Mouse (Mus musculus) neural tube, embryonic 11.5 days (tissue): Measurements from ENCODE around the gene Galp. TPM values are rescaled to one million over a fixed set of nuclear protein-coding genes. Genes with fewer than 3 reads are reported as not detected.

ENCODE experiments used
- ATAC-seq: fragments of 200-750 bp; cut with Nextera tagmentation; 2 replicates; pipeline ENCODE4 v1.8.0; 2017; ENCODE audit warnings: moderate number of reproducible peaks, mild to moderate bottlenecking, moderate TSS enrichment, moderate library complexity; ENCODE audit not compliant: insufficient read depth, low FRiP score, low TSS enrichment
- DNase-seq: peaks from one replicate; pipeline ENCODE4 v3.0.0-alpha.2; 2015; ENCODE audit warnings: low spot score
- H3K27ac ChIP-seq: fragments of 300-500 bp; sonication (generic); 2 replicates; pipeline ENCODE4 v1.5.1; 2014; ENCODE audit warnings: low read depth, mild to moderate bottlenecking, low read length
- H3K27me3 ChIP-seq: fragments of 300-500 bp; sonication (generic); 2 replicates; pipeline ENCODE4 v1.6.1; 2014; ENCODE audit warnings: mild to moderate bottlenecking, low read length, mixed read lengths; ENCODE audit not compliant: control insufficient read depth, insufficient read depth
- H3K36me3 ChIP-seq: fragments of 300-500 bp; sonication (generic); 2 replicates; pipeline ENCODE4 v1.6.1; 2014; ENCODE audit warnings: mild to moderate bottlenecking, low read length, moderate library complexity, mixed read lengths; ENCODE audit not compliant: control insufficient read depth, insufficient read depth
- H3K4me1 ChIP-seq: fragments of 300-500 bp; sonication (generic); 2 replicates; pipeline ENCODE4 v1.6.1; 2014; ENCODE audit warnings: low read length, mixed read lengths; ENCODE audit not compliant: control insufficient read depth, insufficient read depth
- H3K4me2 ChIP-seq: fragments of 300-500 bp; sonication (generic); 2 replicates; pipeline ENCODE4 v1.6.1; 2014; ENCODE audit warnings: low read depth, mild to moderate bottlenecking, moderate library complexity
- H3K4me3 ChIP-seq: fragments of 300-500 bp; sonication (generic); 2 replicates; pipeline ENCODE4 v1.5.1; 2014; ENCODE audit warnings: low read depth, low read length
- H3K9ac ChIP-seq: fragments of 300-500 bp; sonication (generic); 2 replicates; pipeline ENCODE4 v1.6.1; 2014; ENCODE audit warnings: mild to moderate bottlenecking, low read length
- H3K9me3 ChIP-seq: fragments of 300-500 bp; sonication (generic); 2 replicates; pipeline ENCODE4 v1.6.1; 2016; ENCODE audit warnings: low read length; ENCODE audit not compliant: control insufficient read depth
- WGBS: fragments of 180-500 bp; shearing (Covaris S2); extraction: QIAGEN DNeasy Blood & Tissue Kit; methylation state at CpG from one replicate; pipeline ENCODE4 v1.1.7; 2014; 5-methylcytosine and 5-hydroxymethylcytosine counted together
- polyA plus RNA-seq: library from polyadenylated mRNA; unstranded; fragments of >200 nt; fragmentation: Nextera tagmentation; extraction: Ambion mirVana; gene quantifications from 2 replicates; pipeline ENCODE4 v1.2.1, GENCODE M21; 2014

Galp gene
- polyA plus RNA-seq, 1 experiment from 2014 or later: not detected

DNA sequence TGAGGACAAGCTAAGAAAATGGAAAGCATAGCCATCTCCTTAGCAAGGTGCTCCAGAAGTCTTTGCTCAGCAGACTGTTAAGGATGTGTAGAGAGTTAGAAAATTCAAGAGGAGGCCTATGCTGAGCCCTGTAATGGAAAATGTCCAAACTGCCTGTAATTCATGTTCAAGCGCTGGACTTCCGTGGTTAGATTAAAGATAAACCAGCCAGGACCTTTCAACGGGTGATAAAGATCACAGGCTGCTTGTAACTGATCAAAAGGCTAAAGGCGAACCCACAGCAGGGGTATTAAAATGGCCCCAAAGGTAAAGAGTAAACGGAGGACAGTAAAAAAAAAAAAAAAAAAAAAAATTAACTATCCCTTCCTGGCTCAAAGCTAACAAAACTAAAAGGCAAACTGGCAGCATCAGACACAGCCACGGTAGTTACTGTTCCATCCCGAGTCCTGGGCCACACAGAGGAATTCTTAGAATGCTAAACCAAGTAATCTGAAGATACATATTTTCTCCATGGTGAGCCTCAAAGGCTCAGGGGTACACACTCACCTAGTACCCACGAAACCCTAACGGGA, 39.9 kb upstream of the Galp start:
- H3K4me3 ChIP-seq: peak overlapping the region; percentile 80
- peak overlapping the region; percentile 83 for H3K9ac ChIP-seq
- no peak overlapping the region for H3K27ac ChIP-seq
- ATAC-seq (no peak), DNase-seq (no peak)
- H3K4me1 ChIP-seq: peaks cover 8% of the 10 kb centered on the region; the same call in 1 of the 2 replicates
- 60% methylated on average over 9 of the region's 9 CpGs for WGBS
- no peaks in the 10 kb centered on the region for H3K27me3 ChIP-seq
- no peaks in the 10 kb centered on the region for H3K36me3 ChIP-seq
- H3K4me2 ChIP-seq: peak overlapping the region; percentile 46
- no peaks in the 10 kb centered on the region for H3K9me3 ChIP-seq

DNA sequence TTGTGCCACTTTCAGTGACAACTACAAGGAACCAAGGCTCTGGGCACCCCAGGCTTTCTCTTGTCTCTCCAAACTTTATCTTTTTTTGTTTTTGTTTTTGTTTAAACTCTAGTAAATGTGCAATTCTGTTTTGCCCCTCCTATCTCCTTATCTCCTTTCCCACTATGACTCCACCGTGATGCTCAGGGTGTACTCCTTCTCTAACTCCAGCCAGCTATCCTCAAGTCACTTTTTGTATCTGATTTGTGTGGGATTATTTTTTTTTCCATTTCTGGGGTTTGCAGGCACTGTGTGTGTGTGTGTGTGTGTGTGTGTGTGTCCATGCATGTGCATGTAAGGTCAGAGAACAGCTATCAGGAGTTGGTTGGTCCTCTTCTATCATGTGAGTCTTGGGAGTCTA, 39.4 kb upstream of the Galp start:
- Histone ChIP-seq H3K4me1 (peaks cover 8% of the 10 kb centered on the region; the same call in 1 of the 2 replicates), H3K4me2 (no peak overlapping the region), H3K27me3 (no peaks in the 10 kb centered on the region), H3K4me3 (no peak overlapping the region), H3K9me3 (no peaks in the 10 kb centered on the region), H3K27ac (no peak overlapping the region), H3K36me3 (no peaks in the 10 kb centered on the region), H3K9ac (no peak overlapping the region)
- 86% methylated on average over 1 of the region's 1 CpGs for WGBS
- DNase-seq: no peak
- ATAC-seq: no peak

DNA sequence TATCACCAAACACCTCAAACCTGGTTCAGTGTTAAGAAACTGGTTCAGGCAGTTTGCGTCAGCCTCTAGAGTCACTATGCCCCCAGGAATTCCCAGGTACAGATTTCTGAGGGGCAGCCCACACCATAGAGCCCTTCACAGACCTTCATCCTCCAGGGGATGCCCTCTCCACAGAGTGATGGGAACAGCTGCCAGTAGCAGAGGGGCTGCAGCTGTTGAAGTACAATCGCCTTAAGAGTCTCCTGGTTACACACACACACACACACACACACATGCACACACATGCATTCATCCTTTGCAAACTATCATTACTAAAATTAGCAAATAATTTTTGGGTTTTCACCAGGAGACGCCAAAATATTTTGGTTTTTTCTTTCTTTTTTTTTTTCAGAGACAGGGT, 37.3 kb upstream of the Galp start:
- WGBS: 87% methylated on average over 3 of the region's 3 CpGs
- Histone ChIP-seq H3K36me3 (no peaks in the 10 kb centered on the region), H3K27ac (no peak overlapping the region), H3K27me3 (no peaks in the 10 kb centered on the region), H3K9ac (no peak overlapping the region), H3K9me3 (no peaks in the 10 kb centered on the region), H3K4me1 (peaks cover 6% of the 10 kb centered on the region; the same call in 1 of the 2 replicates), H3K4me2 (no peak overlapping the region), H3K4me3 (no peak overlapping the region)
- DNase-seq (no peak), ATAC-seq (no peak)

DNA sequence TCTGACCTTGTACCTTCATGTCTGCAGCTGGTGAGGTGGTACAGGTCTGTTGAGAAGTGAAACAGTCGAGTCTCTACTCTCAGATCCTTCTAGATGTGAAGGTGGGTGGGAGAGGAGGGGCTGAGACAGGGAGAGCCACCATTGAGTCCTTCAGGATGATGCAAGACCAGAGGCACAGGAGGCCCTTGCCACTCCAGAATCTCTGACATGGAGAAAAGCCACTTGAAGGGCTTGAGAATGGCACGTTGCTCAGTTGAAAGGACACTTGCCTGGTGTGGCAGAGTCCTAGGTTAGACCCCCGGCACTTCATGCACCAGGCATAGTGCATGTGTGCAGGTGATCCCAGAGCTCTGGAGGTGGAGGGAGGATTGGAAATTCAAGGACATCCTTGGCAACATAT, 35.3 kb upstream of the Galp start:
- Histone ChIP-seq H3K27me3 (no peaks in the 10 kb centered on the region), H3K9ac (no peak overlapping the region), H3K36me3 (no peaks in the 10 kb centered on the region), H3K27ac (no peak overlapping the region), H3K4me3 (no peak overlapping the region), H3K4me2 (no peak overlapping the region), H3K9me3 (no peaks in the 10 kb centered on the region), H3K4me1 (peaks cover 2% of the 10 kb centered on the region; the same call in 1 of the 2 replicates)
- ATAC-seq: no peak
- DNase-seq: no peak
- WGBS: 56% methylated on average over 3 of the region's 3 CpGs

DNA sequence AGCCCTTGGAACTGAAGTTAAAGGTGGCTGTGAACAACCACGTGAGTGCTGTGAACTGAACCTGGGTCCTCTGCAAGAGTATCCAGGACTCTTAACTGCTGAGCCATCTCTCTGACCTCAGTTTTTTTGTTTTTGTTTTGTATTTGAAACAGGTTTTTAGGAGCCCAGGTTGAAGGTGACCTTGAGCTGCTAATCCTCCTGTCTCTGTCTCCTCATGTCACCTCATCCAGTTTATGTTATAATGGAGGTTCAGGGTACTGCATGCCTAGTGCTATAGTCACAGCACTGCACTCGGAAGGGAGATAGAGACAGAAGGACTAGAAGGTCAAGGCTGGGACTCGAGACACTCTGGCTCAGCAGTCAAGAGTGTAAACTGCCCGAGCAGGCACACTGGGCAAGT, 34.7 kb upstream of the Galp start:
- ATAC-seq (no peak), DNase-seq (no peak)
- H3K27me3 ChIP-seq: no peaks in the 10 kb centered on the region
- no peaks in the 10 kb centered on the region for H3K4me1 ChIP-seq
- H3K36me3 ChIP-seq: no peaks in the 10 kb centered on the region
- WGBS: 73% methylated on average over 4 of the region's 4 CpGs
- no peak overlapping the region for H3K4me2 ChIP-seq
- H3K4me3 ChIP-seq: no peak overlapping the region
- no peak overlapping the region for H3K27ac ChIP-seq
- H3K9ac ChIP-seq: no peak overlapping the region
- H3K9me3 ChIP-seq: no peaks in the 10 kb centered on the region

DNA sequence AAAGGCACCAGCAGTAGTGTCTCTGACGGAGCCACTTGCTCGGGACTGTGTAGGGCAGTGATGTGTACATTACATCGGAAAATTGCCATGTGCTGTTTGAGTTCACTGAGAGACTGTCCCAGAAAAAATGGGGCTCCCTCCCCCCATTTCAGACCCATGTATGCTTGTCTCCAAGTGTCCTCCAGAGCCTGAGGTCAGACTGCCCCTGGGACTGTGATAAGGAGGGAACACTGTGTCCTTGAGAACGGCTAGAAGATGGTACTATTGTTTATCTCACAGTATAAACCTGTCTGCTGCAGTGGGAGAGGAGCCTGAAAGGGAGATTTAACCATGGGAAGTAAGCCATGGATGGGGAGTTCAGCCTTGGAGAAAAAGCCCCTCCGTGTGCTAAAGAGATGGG, 32.2 kb upstream of the Galp start:
- no peak for ATAC-seq
- Histone ChIP-seq H3K9ac (no peak overlapping the region), H3K36me3 (no peaks in the 10 kb centered on the region), H3K4me3 (no peak overlapping the region), H3K27me3 (no peaks in the 10 kb centered on the region), H3K9me3 (no peaks in the 10 kb centered on the region), H3K27ac (no peak overlapping the region), H3K4me1 (no peaks in the 10 kb centered on the region), H3K4me2 (no peak overlapping the region)
- DNase-seq: no peak
- whole genome bisulfite sequencing: 56% methylated on average over 5 of the region's 5 CpGs

DNA sequence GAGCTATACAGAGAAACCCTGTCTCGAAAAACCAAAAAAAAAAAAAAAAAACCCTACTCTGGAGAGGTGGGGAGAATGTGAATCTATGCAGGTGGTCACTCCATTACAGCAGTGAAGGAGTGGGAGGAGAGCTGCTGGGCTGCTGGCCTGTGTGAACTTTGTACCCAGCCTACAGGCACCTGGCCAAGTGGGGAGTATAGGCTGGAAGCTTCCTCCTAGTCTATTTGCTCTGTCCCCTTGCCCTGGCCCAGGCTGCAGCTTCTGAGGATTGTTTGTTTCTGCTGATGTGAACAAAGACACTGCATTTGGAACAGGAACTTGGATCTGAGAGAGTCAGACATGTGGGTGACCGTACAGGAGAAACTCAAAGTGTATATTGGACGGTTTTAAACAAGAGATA, 27.5 kb upstream of the Galp start:
- ATAC-seq (no peak), DNase-seq (no peak)
- no peaks in the 10 kb centered on the region for H3K36me3 ChIP-seq
- whole genome bisulfite sequencing: 73% methylated on average over 3 of the region's 3 CpGs
- H3K4me1 ChIP-seq: peaks cover 3% of the 10 kb centered on the region; the same call in 1 of the 2 replicates
- no peak overlapping the region for H3K4me3 ChIP-seq
- H3K27me3 ChIP-seq: no peaks in the 10 kb centered on the region
- no peak overlapping the region for H3K4me2 ChIP-seq
- no peaks in the 10 kb centered on the region for H3K9me3 ChIP-seq
- H3K9ac ChIP-seq: no peak overlapping the region
- H3K27ac ChIP-seq: no peak overlapping the region

DNA sequence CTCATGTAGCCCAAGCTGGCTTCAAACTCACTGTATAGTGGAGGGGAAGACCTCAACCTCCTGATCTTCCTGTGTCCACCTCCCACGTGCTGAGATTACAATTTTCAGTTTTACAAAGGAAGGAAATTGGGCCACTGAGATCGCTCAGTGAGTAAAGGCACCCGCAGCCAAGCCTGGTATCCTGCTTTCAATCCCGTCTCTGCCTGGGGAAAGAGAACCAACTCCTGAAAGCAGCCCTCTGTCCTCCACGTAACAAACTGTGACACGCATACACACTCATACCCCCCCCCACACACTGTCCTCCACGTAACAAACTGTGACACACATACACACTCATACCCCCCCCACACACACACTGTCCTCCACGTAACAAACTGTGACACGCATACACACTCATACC, 26.5 kb upstream of the Galp start:
- WGBS: 88% methylated on average over 9 of the region's 9 CpGs
- ATAC-seq: no peak
- H3K4me2 ChIP-seq: no peak overlapping the region
- peaks cover 3% of the 10 kb centered on the region; the same call in 1 of the 2 replicates for H3K4me1 ChIP-seq
- H3K9me3 ChIP-seq: no peaks in the 10 kb centered on the region
- no peak for DNase-seq
- no peak overlapping the region for H3K4me3 ChIP-seq
- no peaks in the 10 kb centered on the region for H3K36me3 ChIP-seq
- H3K9ac ChIP-seq: no peak overlapping the region
- no peak overlapping the region for H3K27ac ChIP-seq
- no peaks in the 10 kb centered on the region for H3K27me3 ChIP-seq

DNA sequence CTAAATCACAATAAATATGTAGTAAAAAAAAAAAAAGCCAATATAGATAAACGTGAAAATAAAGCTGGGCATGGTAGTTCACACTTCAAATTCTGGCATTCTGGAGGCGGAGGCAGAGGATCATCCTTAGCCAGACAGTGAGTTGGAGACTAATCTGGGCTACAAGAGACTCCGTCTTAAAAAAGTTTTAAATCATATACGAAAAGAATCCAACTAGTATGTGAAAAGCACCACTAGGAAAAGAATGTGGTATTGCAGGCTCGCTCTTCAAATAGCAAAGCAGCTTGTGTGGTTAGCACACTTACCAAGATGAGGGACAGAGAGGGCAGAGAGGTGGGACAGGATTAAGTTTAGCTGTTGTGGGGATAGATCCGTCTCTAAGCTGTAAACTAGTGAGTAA, 26.0 kb upstream of the Galp start:
- H3K27me3 ChIP-seq: no peaks in the 10 kb centered on the region
- no peaks in the 10 kb centered on the region; the same call in 1 of the 2 replicates for H3K36me3 ChIP-seq
- H3K4me1 ChIP-seq: peaks cover 3% of the 10 kb centered on the region; the same call in 1 of the 2 replicates
- DNase-seq (no peak), ATAC-seq (no peak)
- H3K4me2 ChIP-seq: peak overlapping the region; percentile 80
- peak overlapping the region; percentile 69; the same call in 1 of the 2 replicates for H3K27ac ChIP-seq
- H3K9me3 ChIP-seq: no peaks in the 10 kb centered on the region
- peak overlapping the region; percentile 56 for H3K9ac ChIP-seq
- peak overlapping the region; percentile 72 for H3K4me3 ChIP-seq
- WGBS: 56% methylated on average over 6 of the region's 6 CpGs
